15 mouse cellular contexts compared by ENCODE assay signal in genomic region chr8:105338992-105339391, GRCm38 (mm10). TPM values are rescaled to one million over a fixed set of nuclear protein-coding genes. Genes with fewer than 3 reads are reported as not detected.
DNase-seq lines count a peak whose midpoint lies in the region; ATAC-seq and TF ChIP-seq lines count a peak whose summit lies in the region.
"Had no signal": no experiment of that assay in that cellular context is flagged by ENCODE, and none has a peak within 500 bp of the region (broad histone marks: within the 10 kb centered on the region; RNA-seq: fewer than 3 reads in every experiment).

No protein-coding gene starts in this region.

- no peak for TF ChIP-seq POLR2A in liver, adult 2 months (IDR thresholded peaks at IDR 0.05; ENCODE audit: extremely low read depth, insufficient read depth, low read length)

- ATAC-seq in liver, embryonic 11.5 days (replicated peaks; ENCODE audit: low FRiP score) = no peak
- ATAC-seq in stomach, postnatal 0 days (ENCODE audit: low FRiP score, low TSS enrichment) = no peak

- peak overlapping the region; percentile 23 for H3K4me2 ChIP-seq in liver, embryonic 11.5 days
- no peak overlapping the region for H3K4me2 ChIP-seq in stomach, postnatal 0 days (replicated peaks; ENCODE audit: low read depth)
- H3K4me2 ChIP-seq: limb, embryonic 15.5 days; midbrain, embryonic 11.5 days had no signal

- 70% methylated on average over 4 of the region's 4 CpGs for WGBS in liver, adult 2 months
- WGBS in liver, embryonic 11.5 days = 15% methylated on average over 4 of the region's 4 CpGs
- 40% methylated on average over 4 of the region's 4 CpGs for WGBS in stomach, postnatal 0 days

- H3K4me1 ChIP-seq in liver, adult 2 months (ENCODE audit: control insufficient read depth, insufficient read depth, low read length) = no peaks in the 10 kb centered on the region; the same call in 1 of the 2 replicates
- H3K4me1 ChIP-seq in liver, embryonic 11.5 days (replicated peaks; ENCODE audit: control insufficient read depth, insufficient read depth, low read length) = peaks cover 33% of the 10 kb centered on the region
- peaks cover 11% of the 10 kb centered on the region for H3K4me1 ChIP-seq in stomach, postnatal 0 days (replicated peaks; ENCODE audit: control insufficient read depth, insufficient read depth)

- H3K9ac ChIP-seq in liver, adult 2 months (ENCODE audit: low read depth, low read length) = no peak overlapping the region
- no peak overlapping the region for H3K9ac ChIP-seq in liver, embryonic 11.5 days (ENCODE audit: low read depth, low read length)
- no peak overlapping the region for H3K9ac ChIP-seq in stomach, postnatal 0 days (ENCODE audit: low read length)
- H3K9ac ChIP-seq: limb, embryonic 15.5 days had no signal

- H3K79me2 ChIP-seq in liver, adult 2 months (ENCODE audit: control insufficient read depth, insufficient read depth, low read length) = no peaks in the 10 kb centered on the region

- no peak overlapping the region for H3K4me3 ChIP-seq in gastrocnemius, adult 2 months
- no peak overlapping the region for H3K4me3 ChIP-seq in liver, adult 2 months (ENCODE audit: insufficient read depth, low read depth, low read length)
- no peak overlapping the region for H3K4me3 ChIP-seq in liver, embryonic 11.5 days (ENCODE audit: low read depth, low read length)
- no peak overlapping the region for H3K4me3 ChIP-seq in stomach, postnatal 0 days (ENCODE audit: low read depth, low read length)
- H3K4me3 ChIP-seq: layer of hippocampus, adult 2 months; limb, embryonic 15.5 days had no signal

- no peaks in the 10 kb centered on the region for H3K36me3 ChIP-seq in liver, adult 2 months (ENCODE audit: control insufficient read depth, insufficient read depth, low read length)
- peaks cover 10% of the 10 kb centered on the region; the same call in 1 of the 2 replicates for H3K36me3 ChIP-seq in liver, embryonic 11.5 days (ENCODE audit: control insufficient read depth, insufficient read depth, low read length)
- H3K36me3 ChIP-seq in stomach, postnatal 0 days (ENCODE audit: control insufficient read depth, insufficient read depth, low read length) = peaks cover 19% of the 10 kb centered on the region

- no peak for TF ChIP-seq EP300 in stomach, postnatal 0 days (optimal IDR thresholded peaks at IDR 0.05)

- H3K9me3 ChIP-seq in liver, embryonic 11.5 days (ENCODE audit: control insufficient read depth, low read length) = no peaks in the 10 kb centered on the region
- H3K9me3 ChIP-seq in stomach, postnatal 0 days (ENCODE audit: control insufficient read depth, low read length) = no peaks in the 10 kb centered on the region
- H3K9me3 ChIP-seq: limb, embryonic 15.5 days had no signal

- H3K27me3 ChIP-seq in liver, adult 2 months (ENCODE audit: control insufficient read depth, insufficient read depth, low read length) = no peaks in the 10 kb centered on the region
- H3K27me3 ChIP-seq in liver, embryonic 11.5 days (replicated peaks; ENCODE audit: control insufficient read depth, insufficient read depth, low read length) = no peaks in the 10 kb centered on the region
- no peaks in the 10 kb centered on the region for H3K27me3 ChIP-seq in stomach, postnatal 0 days (ENCODE audit: control insufficient read depth, insufficient read depth, low read length)
- H3K27me3 ChIP-seq: limb, embryonic 15.5 days had no signal

- no peak for TF ChIP-seq CTCF in gastrocnemius, adult 2 months (IDR thresholded peaks at IDR 0.05)
- no peak for TF ChIP-seq CTCF in liver, adult 2 months (IDR thresholded peaks at IDR 0.05; ENCODE audit: low read depth, low read length)
- no peak for TF ChIP-seq CTCF in stomach, postnatal 0 days (IDR thresholded peaks at IDR 0.05; ENCODE audit: low read depth)

- intact Hi-C loops in gastrocnemius, adult 2 months (cut with DNase I) = no loop called here
- intact Hi-C loops in left cerebral cortex, postnatal 4 days (cut with DNase I) = no loop called here

- H3K27ac ChIP-seq in gastrocnemius, adult 2 months = peak overlapping the region; percentile 83
- 0 out of 2 replicates have a peak overlapping the region, but pooled peaks have one; percentile 28 for H3K27ac ChIP-seq in liver, adult 2 months (replicated peaks; ENCODE audit: insufficient read depth, low read depth, low read length)
- H3K27ac ChIP-seq in liver, embryonic 11.5 days (ENCODE audit: low read depth, low read length) = peak overlapping the region; percentile 46; the same call in 1 of the 2 replicates
- peak overlapping the region; percentile 14; the same call in 1 of the 2 replicates for H3K27ac ChIP-seq in stomach, postnatal 0 days (replicated peaks)
- H3K27ac ChIP-seq: layer of hippocampus, adult 2 months; limb, embryonic 15.5 days had no signal

- peak; percentile 9 for DNase-seq in gastrocnemius, adult 2 months
- no peak for DNase-seq in gastrocnemius, postnatal 4 days (ENCODE audit: low spot score in 2 of 2)
- no peak for DNase-seq in liver, adult 2 months (ENCODE audit: extremely low read depth, low read depth, low spot score)
- no peak for DNase-seq in liver
- DNase-seq in liver, embryonic 11.5 days (ENCODE audit: low spot score) = no peak
- DNase-seq in stomach, postnatal 0 days (ENCODE audit: low spot score) = no peak
- no peak for DNase-seq in layer of hippocampus, adult 11-12 months (ENCODE audit: low spot score)
- no peak for DNase-seq in left cerebral cortex, postnatal 4 days
- DNase-seq: cerebellum, adult 9-10 months; kidney, adult 2 months; spleen, adult 18-20 months; thymus, adult 2 months had no signal

RNA-seq across cellular contexts. Expression of gene Fhod1, which starts 8.8 kb away (rescaled TPM):
- total RNA-seq in gastrocnemius, adult 2 months (2021) = 10 to 100 TPM; 17.5 to 23.4 TPM
- 10 to 100 TPM; 12.4 to 14.2 TPM for total RNA-seq in gastrocnemius, postnatal 4 days (2021)
- total RNA-seq in liver, adult 2 months (2014; rRNA removed) = 1.7 and 1.9 TPM in 2 replicates
- 3.2 and 7.8 TPM in 2 replicates for polyA plus RNA-seq in liver, adult 2 months (2012; rRNA removed)
- polyA plus RNA-seq in liver, embryonic 11.5 days (2014; fragmentation: Nextera tagmentation; extraction: Ambion mirVana) = 2.3 and 3.1 TPM in 2 replicates
- 0.63 and 0.93 TPM in 2 replicates for polyA plus RNA-seq in stomach, postnatal 0 days (2015; fragmentation: Nextera tagmentation; extraction: Ambion mirVana)
- total RNA-seq in left cerebral cortex, postnatal 4 days (2021) = 1 to 10 TPM; 2.8 to 3.6 TPM

RNA-seq across cellular contexts. Expression of gene Slc9a5, which starts 9.7 kb away (rescaled TPM):
- total RNA-seq in gastrocnemius, adult 2 months (2021) = under 1 TPM; 0.45 to 0.92 TPM
- total RNA-seq in gastrocnemius, postnatal 4 days (2021) = 1 to 10 TPM; 4.0 to 4.2 TPM
- total RNA-seq in liver, adult 2 months (2014; rRNA removed) = under 0.01 and 0.20 TPM in 2 replicates
- polyA plus RNA-seq in liver, adult 2 months (2012; rRNA removed) = 0.15 and 0.53 TPM in 2 replicates
- 1.5 and 1.6 TPM in 2 replicates for polyA plus RNA-seq in liver, embryonic 11.5 days (2014; fragmentation: Nextera tagmentation; extraction: Ambion mirVana)
- 0.29 and 0.40 TPM in 2 replicates for polyA plus RNA-seq in stomach, postnatal 0 days (2015; fragmentation: Nextera tagmentation; extraction: Ambion mirVana)
- total RNA-seq in left cerebral cortex, postnatal 4 days (2021) = 10 to 100 TPM; 32.6 to 37.0 TPM

RNA-seq across cellular contexts. Expression of gene Tmem208, which starts 12.8 kb away (rescaled TPM):
- 10 to 100 TPM; 20.1 to 24.6 TPM for total RNA-seq in gastrocnemius, adult 2 months (2021)
- 10 to 100 TPM; 28.7 to 29.5 TPM for total RNA-seq in gastrocnemius, postnatal 4 days (2021)
- total RNA-seq in liver, adult 2 months (2014; rRNA removed) = 97.9 and 104 TPM in 2 replicates
- polyA plus RNA-seq in liver, adult 2 months (2012; rRNA removed) = 87.5 and 90.9 TPM in 2 replicates
- polyA plus RNA-seq in liver, embryonic 11.5 days (2014; fragmentation: Nextera tagmentation; extraction: Ambion mirVana) = 138 and 142 TPM in 2 replicates
- polyA plus RNA-seq in stomach, postnatal 0 days (2015; fragmentation: Nextera tagmentation; extraction: Ambion mirVana) = 105 and 111 TPM in 2 replicates
- total RNA-seq in left cerebral cortex, postnatal 4 days (2021) = 10 to 100 TPM; 53.7 to 58.3 TPM

RNA-seq across cellular contexts. Expression of gene Lrrc29, which starts 12.9 kb away (rescaled TPM):
- 1 to 10 TPM in 1 of 2 experiments, under 1 TPM in 1; 0.99 to 1.3 TPM for total RNA-seq in gastrocnemius, adult 2 months (2021)
- total RNA-seq in gastrocnemius, postnatal 4 days (2021) = 1 to 10 TPM; 3.6 to 4.1 TPM
- total RNA-seq in liver, adult 2 months (2014; rRNA removed) = 3.0 and 3.2 TPM in 2 replicates
- polyA plus RNA-seq in liver, adult 2 months (2012; rRNA removed) = 7.9 and 12.9 TPM in 2 replicates
- polyA plus RNA-seq in liver, embryonic 11.5 days (2014; fragmentation: Nextera tagmentation; extraction: Ambion mirVana) = 5.7 and 6.2 TPM in 2 replicates
- polyA plus RNA-seq in stomach, postnatal 0 days (2015; fragmentation: Nextera tagmentation; extraction: Ambion mirVana) = 2.7 and 2.8 TPM in 2 replicates
- 1 to 10 TPM; 4.0 to 5.0 TPM for total RNA-seq in left cerebral cortex, postnatal 4 days (2021)

RNA-seq across cellular contexts. Expression of gene Elmo3, which starts 33.6 kb away (rescaled TPM):
- 1 to 10 TPM; 1.2 to 1.6 TPM for total RNA-seq in gastrocnemius, adult 2 months (2021)
- 1 to 10 TPM; 1.0 to 1.1 TPM for total RNA-seq in gastrocnemius, postnatal 4 days (2021)
- total RNA-seq in liver, adult 2 months (2014; rRNA removed) = 16.8 and 19.5 TPM in 2 replicates
- 32.4 and 33.4 TPM in 2 replicates for polyA plus RNA-seq in liver, adult 2 months (2012; rRNA removed)
- 2.6 and 3.0 TPM in 2 replicates for polyA plus RNA-seq in liver, embryonic 11.5 days (2014; fragmentation: Nextera tagmentation; extraction: Ambion mirVana)
- polyA plus RNA-seq in stomach, postnatal 0 days (2015; fragmentation: Nextera tagmentation; extraction: Ambion mirVana) = 17.1 and 19.9 TPM in 2 replicates
- total RNA-seq in left cerebral cortex, postnatal 4 days (2021) = 1 to 10 TPM in 1 of 2 experiments, under 1 TPM in 1; 0.85 to 1.1 TPM

Comparison
In these comparisons a context has a peak if more than half of its experiments do, and no peak if none do; other contexts are left out.
1. H3K27ac ChIP-seq: peak in every context shown above with its lines; median percentile 83 in gastrocnemius, adult 2 months; 46 in liver, embryonic 11.5 days; 28 in liver, adult 2 months; 14 in stomach, postnatal 0 days.
2. RNA of gene Slc9a5, which starts 9.7 kb away (total RNA-seq): 32.6 to 37.0 TPM in left cerebral cortex, postnatal 4 days; 4.0 to 4.2 TPM in gastrocnemius, postnatal 4 days, 0.45 to 0.92 TPM in gastrocnemius, adult 2 months and under 0.01 to 0.20 TPM in liver, adult 2 months; every median in the first group is over 4 times any median in the second.